Mouse (Mus musculus): ENCODE measurements at regions not wholly inside any gene's neighbourhood (a gene's known extent, or its start where the extent isn't known, plus 50 kb on each side); places are given as distances from the start of the nearest gene placed in this dataset.

GRCm38 (mm10) chr5:126875842-126876241, 365.8 kb upstream of the Tmem132c start:
- Histone ChIP-seq H3K4me3 (ENCODE audit: insufficient read depth, low read depth, low read length) (no peak overlapping the region), H3K4me1 (ENCODE audit: control insufficient read depth, insufficient read depth, low read length) (no peaks in the 10 kb centered on the region), H3K27ac (ENCODE audit: insufficient read depth, low read depth, low read length) (no peak overlapping the region)
- TF ChIP-seq POLR2A (IDR thresholded peaks at IDR 0.05; ENCODE audit: insufficient read depth, low read depth, low read length) (no peak), CTCF (IDR thresholded peaks at IDR 0.05; ENCODE audit: insufficient read depth, low read depth, low read length) (no peak)
- 97% methylated on average over 1 of the region's 1 CpGs for WGBS

GRCm38 (mm10) chr5:126890710-126891109, 350.9 kb upstream of the Tmem132c start:
- WGBS, result 63% methylated on average over 1 of the region's 1 CpGs
- no peak overlapping the region for H3K4me3 ChIP-seq (ENCODE audit: insufficient read depth, low read depth, low read length)
- TF ChIP-seq POLR2A (IDR thresholded peaks at IDR 0.05; ENCODE audit: insufficient read depth, low read depth, low read length) (no peak), CTCF (IDR thresholded peaks at IDR 0.05; ENCODE audit: insufficient read depth, low read depth, low read length) (no peak)
- peak overlapping the region; percentile 50; the same call in 1 of the 2 replicates for H3K27ac ChIP-seq (ENCODE audit: insufficient read depth, low read depth, low read length)
- no peaks in the 10 kb centered on the region for H3K4me1 ChIP-seq (ENCODE audit: control insufficient read depth, insufficient read depth, low read length)

- H3K4me1 ChIP-seq (ENCODE audit: control insufficient read depth, insufficient read depth, low read length), result no peaks in the 10 kb centered on the region
- TF ChIP-seq CTCF (IDR thresholded peaks at IDR 0.05; ENCODE audit: insufficient read depth, low read depth, low read length) (no peak), POLR2A (IDR thresholded peaks at IDR 0.05; ENCODE audit: insufficient read depth, low read depth, low read length) (no peak)
- 92% methylated on average over 4 of the region's 4 CpGs for WGBS
- H3K27ac ChIP-seq (ENCODE audit: insufficient read depth, low read depth, low read length), result no peak overlapping the region
- H3K4me3 ChIP-seq (ENCODE audit: insufficient read depth, low read depth, low read length), result no peak overlapping the region
These were observed 348.5 kb upstream of the Tmem132c start for GRCm38 (mm10) chr5:126893063-126893462.

GRCm38 (mm10) chr5:126910084-126910483, 331.5 kb upstream of the Tmem132c start:
- WGBS, result 88% methylated on average over 2 of the region's 2 CpGs
- Histone ChIP-seq H3K4me1 (ENCODE audit: control insufficient read depth, insufficient read depth, low read length) (no peaks in the 10 kb centered on the region), H3K27ac (ENCODE audit: insufficient read depth, low read depth, low read length) (no peak overlapping the region), H3K4me3 (ENCODE audit: insufficient read depth, low read depth, low read length) (no peak overlapping the region)
- TF ChIP-seq POLR2A (IDR thresholded peaks at IDR 0.05; ENCODE audit: insufficient read depth, low read depth, low read length) (no peak), CTCF (IDR thresholded peaks at IDR 0.05; ENCODE audit: insufficient read depth, low read depth, low read length) (no peak)

GRCm38 (mm10) chr5:126917300-126917699, 324.3 kb upstream of the Tmem132c start:
- H3K27ac ChIP-seq (ENCODE audit: insufficient read depth, low read depth, low read length), result no peak overlapping the region
- H3K4me1 ChIP-seq (ENCODE audit: control insufficient read depth, insufficient read depth, low read length), result no peaks in the 10 kb centered on the region
- TF ChIP-seq CTCF (IDR thresholded peaks at IDR 0.05; ENCODE audit: insufficient read depth, low read depth, low read length), result no peak
- TF ChIP-seq POLR2A (IDR thresholded peaks at IDR 0.05; ENCODE audit: insufficient read depth, low read depth, low read length), result no peak
- 74% methylated on average over 7 of the region's 7 CpGs for WGBS
- H3K4me3 ChIP-seq (ENCODE audit: insufficient read depth, low read depth, low read length), result no peak overlapping the region

- Histone ChIP-seq H3K27ac (ENCODE audit: insufficient read depth, low read depth, low read length) (no peak overlapping the region), H3K4me1 (ENCODE audit: control insufficient read depth, insufficient read depth, low read length) (no peaks in the 10 kb centered on the region), H3K4me3 (ENCODE audit: insufficient read depth, low read depth, low read length) (no peak overlapping the region)
- TF ChIP-seq CTCF (IDR thresholded peaks at IDR 0.05; ENCODE audit: insufficient read depth, low read depth, low read length) (no peak), POLR2A (IDR thresholded peaks at IDR 0.05; ENCODE audit: insufficient read depth, low read depth, low read length) (no peak)
- 51% methylated on average over 2 of the region's 2 CpGs for WGBS
These were observed 308.1 kb upstream of the Tmem132c start for GRCm38 (mm10) chr5:126933466-126933865.

GRCm38 (mm10) chr5:126944861-126945260, 296.7 kb upstream of the Tmem132c start:
- TF ChIP-seq CTCF (IDR thresholded peaks at IDR 0.05; ENCODE audit: insufficient read depth, low read depth, low read length) (no peak), POLR2A (IDR thresholded peaks at IDR 0.05; ENCODE audit: insufficient read depth, low read depth, low read length) (no peak)
- Histone ChIP-seq H3K4me1 (ENCODE audit: control insufficient read depth, insufficient read depth, low read length) (no peaks in the 10 kb centered on the region), H3K27ac (ENCODE audit: insufficient read depth, low read depth, low read length) (no peak overlapping the region), H3K4me3 (ENCODE audit: insufficient read depth, low read depth, low read length) (no peak overlapping the region)
- WGBS, result 62% methylated on average over 7 of the region's 7 CpGs

- H3K4me1 ChIP-seq (ENCODE audit: control insufficient read depth, insufficient read depth, low read length), result no peaks in the 10 kb centered on the region
- no peak overlapping the region for H3K27ac ChIP-seq (ENCODE audit: insufficient read depth, low read depth, low read length)
- 75% methylated on average over 5 of the region's 5 CpGs for WGBS
- TF ChIP-seq CTCF (IDR thresholded peaks at IDR 0.05; ENCODE audit: insufficient read depth, low read depth, low read length), result no peak
- no peak for TF ChIP-seq POLR2A (IDR thresholded peaks at IDR 0.05; ENCODE audit: insufficient read depth, low read depth, low read length)
- H3K4me3 ChIP-seq (ENCODE audit: insufficient read depth, low read depth, low read length), result no peak overlapping the region
These were observed 287.4 kb upstream of the Tmem132c start for GRCm38 (mm10) chr5:126954189-126954588.

- Histone ChIP-seq H3K27ac (ENCODE audit: insufficient read depth, low read depth, low read length) (no peak overlapping the region), H3K4me1 (ENCODE audit: control insufficient read depth, insufficient read depth, low read length) (no peaks in the 10 kb centered on the region), H3K4me3 (ENCODE audit: insufficient read depth, low read depth, low read length) (no peak overlapping the region)
- whole genome bisulfite sequencing, result 91% methylated on average over 6 of the region's 6 CpGs
- TF ChIP-seq CTCF (IDR thresholded peaks at IDR 0.05; ENCODE audit: insufficient read depth, low read depth, low read length) (no peak), POLR2A (IDR thresholded peaks at IDR 0.05; ENCODE audit: insufficient read depth, low read depth, low read length) (no peak)
These were observed 287.0 kb upstream of the Tmem132c start for GRCm38 (mm10) chr5:126954634-126955033.

- Histone ChIP-seq H3K27ac (ENCODE audit: insufficient read depth, low read depth, low read length) (no peak overlapping the region), H3K4me1 (ENCODE audit: control insufficient read depth, insufficient read depth, low read length) (no peaks in the 10 kb centered on the region), H3K4me3 (ENCODE audit: insufficient read depth, low read depth, low read length) (no peak overlapping the region)
- no peak for TF ChIP-seq CTCF (IDR thresholded peaks at IDR 0.05; ENCODE audit: insufficient read depth, low read depth, low read length)
- no peak for TF ChIP-seq POLR2A (IDR thresholded peaks at IDR 0.05; ENCODE audit: insufficient read depth, low read depth, low read length)
- WGBS, result 85% methylated on average over 4 of the region's 4 CpGs
These were observed 277.0 kb upstream of the Tmem132c start for GRCm38 (mm10) chr5:126964577-126964976.
